Mouse (Mus musculus): ENCODE measurements at regions not wholly inside any gene's neighbourhood (a gene's known extent, or its start where the extent isn't known, plus 50 kb on each side); places are given as distances from the start of the nearest gene placed in this dataset.

DNA sequence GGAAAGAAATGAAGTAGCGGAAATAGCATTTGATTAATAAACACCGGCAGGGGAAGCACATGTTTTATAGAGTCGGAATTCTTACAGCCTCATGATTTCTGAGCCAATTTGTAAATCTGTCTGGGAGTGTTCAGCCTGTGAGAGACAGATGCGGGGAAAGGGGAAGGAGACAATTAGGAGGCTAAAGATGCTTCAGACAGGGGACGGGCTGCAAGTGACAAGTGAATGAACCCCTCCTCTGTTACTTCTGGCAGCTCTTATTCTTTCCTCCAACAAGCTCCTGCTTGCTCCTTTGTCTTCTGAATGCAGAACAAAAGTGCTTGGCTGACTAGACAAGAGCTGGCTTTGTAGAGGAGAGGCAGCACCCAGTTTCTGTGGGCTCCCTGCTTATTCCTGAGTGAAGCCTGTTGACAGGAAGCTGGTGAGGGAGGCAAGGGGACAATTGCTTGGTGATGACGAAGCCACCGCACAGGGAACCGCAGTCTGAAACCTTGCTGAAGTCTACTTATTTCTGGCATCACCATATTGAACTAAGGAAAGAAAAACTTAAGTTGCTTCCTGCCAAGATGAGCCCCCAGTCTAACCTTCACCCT is 514.2 kb downstream of the Rnf144b start:
- no peak overlapping the region for H3K27ac ChIP-seq (ENCODE audit: insufficient read depth, low read depth, low read length)
- H3K36me3 ChIP-seq (ENCODE audit: control insufficient read depth, insufficient read depth, low read length), result no peaks in the 10 kb centered on the region
- H3K27me3 ChIP-seq (ENCODE audit: control insufficient read depth, insufficient read depth, low read length), result no peaks in the 10 kb centered on the region
- TF ChIP-seq POLR2A (IDR thresholded peaks at IDR 0.05; ENCODE audit: low read depth, low read length), result no peak
- no peak for TF ChIP-seq CTCF (IDR thresholded peaks at IDR 0.05; ENCODE audit: extremely low read depth, insufficient read length, insufficient replicate concordance, low read depth, low read length)
- H3K4me3 ChIP-seq (ENCODE audit: low read depth, low read length), result no peak overlapping the region
- no peaks in the 10 kb centered on the region for H3K4me1 ChIP-seq (ENCODE audit: control insufficient read depth, insufficient read depth, insufficient read length, low read length)
- WGBS, result 73% methylated on average over 8 of the region's 8 CpGs

DNA sequence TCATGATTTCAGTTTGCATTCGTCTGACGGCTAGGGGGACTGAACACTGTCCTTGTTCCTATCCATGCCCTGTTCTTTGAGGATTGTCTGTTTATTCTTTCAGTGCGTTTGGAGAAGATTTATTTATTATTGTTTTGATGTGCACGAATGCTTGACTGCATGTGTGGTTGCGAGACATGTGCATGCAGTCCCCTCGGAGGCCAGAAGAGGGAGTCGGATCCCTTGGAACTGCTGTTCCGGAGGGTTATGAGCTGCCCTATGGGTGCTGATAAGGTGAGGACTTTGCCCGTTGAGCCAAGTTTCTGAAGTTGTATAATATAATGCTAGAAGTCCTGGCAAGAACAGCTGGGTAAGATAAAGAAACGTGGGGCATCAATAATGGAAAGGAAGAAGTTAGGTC is 519.9 kb downstream of the Rnf144b start:
- no peak for TF ChIP-seq CTCF (IDR thresholded peaks at IDR 0.05; ENCODE audit: extremely low read depth, insufficient read length, insufficient replicate concordance, low read depth, low read length)
- no peak for TF ChIP-seq POLR2A (IDR thresholded peaks at IDR 0.05; ENCODE audit: low read depth, low read length)
- H3K4me3 ChIP-seq (ENCODE audit: low read depth, low read length), result no peak overlapping the region
- H3K4me1 ChIP-seq (ENCODE audit: control insufficient read depth, insufficient read depth, insufficient read length, low read length), result no peaks in the 10 kb centered on the region
- no peaks in the 10 kb centered on the region for H3K27me3 ChIP-seq (ENCODE audit: control insufficient read depth, insufficient read depth, low read length)
- no peaks in the 10 kb centered on the region for H3K36me3 ChIP-seq (ENCODE audit: control insufficient read depth, insufficient read depth, low read length)
- 76% methylated on average over 10 of the region's 10 CpGs for WGBS
- H3K27ac ChIP-seq (ENCODE audit: insufficient read depth, low read depth, low read length), result no peak overlapping the region

DNA sequence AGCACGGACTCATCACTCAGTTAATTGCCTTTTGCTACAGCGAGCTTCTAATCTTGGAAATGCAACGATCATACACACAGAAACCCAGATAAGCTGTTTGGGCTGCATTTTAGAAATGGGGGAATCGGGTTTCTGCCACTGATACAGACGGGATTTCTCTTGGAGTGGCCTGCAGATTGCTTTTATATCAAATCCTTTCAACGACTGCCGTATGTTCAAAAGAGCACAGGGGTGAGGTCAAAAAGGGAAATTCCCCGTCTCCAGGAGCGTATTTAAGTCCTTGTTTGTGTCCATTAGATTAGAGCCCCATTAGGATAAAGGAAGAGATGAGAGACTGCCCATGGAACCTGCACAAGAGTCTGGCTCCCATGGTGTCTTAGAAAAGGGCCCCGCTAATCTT is 522.6 kb downstream of the Rnf144b start:
- Histone ChIP-seq H3K4me1 (ENCODE audit: control insufficient read depth, insufficient read depth, insufficient read length, low read length) (no peaks in the 10 kb centered on the region), H3K27me3 (ENCODE audit: control insufficient read depth, insufficient read depth, low read length) (no peaks in the 10 kb centered on the region), H3K27ac (ENCODE audit: insufficient read depth, low read depth, low read length) (no peak overlapping the region), H3K36me3 (ENCODE audit: control insufficient read depth, insufficient read depth, low read length) (no peaks in the 10 kb centered on the region), H3K4me3 (ENCODE audit: low read depth, low read length) (no peak overlapping the region)
- no peak for TF ChIP-seq POLR2A (IDR thresholded peaks at IDR 0.05; ENCODE audit: low read depth, low read length)
- TF ChIP-seq CTCF (IDR thresholded peaks at IDR 0.05; ENCODE audit: extremely low read depth, insufficient read length, insufficient replicate concordance, low read depth, low read length), result no peak
- WGBS, result 47% methylated on average over 10 of the region's 10 CpGs

DNA sequence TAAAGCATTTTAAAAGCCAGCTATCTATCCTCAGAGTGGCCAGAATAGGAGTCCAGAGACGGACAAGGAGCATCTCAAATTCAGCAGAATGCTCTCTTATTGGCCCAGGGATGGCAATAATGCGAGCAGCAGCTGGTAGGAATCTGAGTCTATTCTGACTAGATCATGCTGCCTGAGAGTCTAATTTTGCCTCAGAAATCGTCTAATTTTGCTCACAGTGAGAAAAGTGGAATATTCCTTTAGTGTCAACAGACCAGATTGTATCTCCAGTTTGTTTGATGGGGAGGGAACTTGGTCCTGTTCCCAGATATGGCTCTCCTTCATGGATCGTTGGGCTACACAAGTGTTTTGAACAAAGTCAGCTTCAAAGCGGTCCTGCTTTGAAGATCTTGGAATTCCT is 525.2 kb downstream of the Rnf144b start:
- Histone ChIP-seq H3K27me3 (ENCODE audit: control insufficient read depth, insufficient read depth, low read length) (no peaks in the 10 kb centered on the region), H3K27ac (ENCODE audit: insufficient read depth, low read depth, low read length) (no peak overlapping the region), H3K4me3 (ENCODE audit: low read depth, low read length) (no peak overlapping the region), H3K36me3 (ENCODE audit: control insufficient read depth, insufficient read depth, low read length) (no peaks in the 10 kb centered on the region), H3K4me1 (ENCODE audit: control insufficient read depth, insufficient read depth, insufficient read length, low read length) (no peaks in the 10 kb centered on the region)
- TF ChIP-seq CTCF (IDR thresholded peaks at IDR 0.05; ENCODE audit: extremely low read depth, insufficient read length, insufficient replicate concordance, low read depth, low read length), result no peak
- TF ChIP-seq POLR2A (IDR thresholded peaks at IDR 0.05; ENCODE audit: low read depth, low read length), result no peak
- WGBS, result 62% methylated on average over 5 of the region's 5 CpGs

DNA sequence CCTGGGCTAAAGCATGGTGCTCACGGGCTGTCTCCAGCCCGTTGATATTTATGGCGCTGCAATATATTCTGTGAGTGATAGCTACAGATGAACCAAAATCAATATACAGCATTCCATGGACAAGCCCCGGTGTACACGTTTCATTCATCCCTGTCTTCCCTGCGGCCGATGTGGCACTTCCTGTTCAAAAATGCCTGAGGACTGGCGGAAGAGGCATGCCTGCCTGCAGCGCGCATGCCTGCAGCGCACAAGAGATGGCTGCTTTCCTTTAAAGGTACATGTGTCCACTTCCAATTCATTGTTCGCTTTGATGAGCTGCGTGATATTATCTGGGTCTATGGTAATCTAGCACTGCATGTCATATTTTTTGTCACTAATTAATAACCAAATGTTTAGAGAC is 527.6 kb downstream of the Rnf144b start:
- H3K36me3 ChIP-seq (ENCODE audit: control insufficient read depth, insufficient read depth, low read length), result no peaks in the 10 kb centered on the region
- no peaks in the 10 kb centered on the region for H3K4me1 ChIP-seq (ENCODE audit: control insufficient read depth, insufficient read depth, insufficient read length, low read length)
- no peaks in the 10 kb centered on the region for H3K27me3 ChIP-seq (ENCODE audit: control insufficient read depth, insufficient read depth, low read length)
- no peak overlapping the region for H3K27ac ChIP-seq (ENCODE audit: insufficient read depth, low read depth, low read length)
- TF ChIP-seq POLR2A (IDR thresholded peaks at IDR 0.05; ENCODE audit: low read depth, low read length) (no peak), CTCF (IDR thresholded peaks at IDR 0.05; ENCODE audit: extremely low read depth, insufficient read length, insufficient replicate concordance, low read depth, low read length) (no peak)
- 51% methylated on average over 13 of the region's 13 CpGs for WGBS
- H3K4me3 ChIP-seq (ENCODE audit: low read depth, low read length), result no peak overlapping the region

DNA sequence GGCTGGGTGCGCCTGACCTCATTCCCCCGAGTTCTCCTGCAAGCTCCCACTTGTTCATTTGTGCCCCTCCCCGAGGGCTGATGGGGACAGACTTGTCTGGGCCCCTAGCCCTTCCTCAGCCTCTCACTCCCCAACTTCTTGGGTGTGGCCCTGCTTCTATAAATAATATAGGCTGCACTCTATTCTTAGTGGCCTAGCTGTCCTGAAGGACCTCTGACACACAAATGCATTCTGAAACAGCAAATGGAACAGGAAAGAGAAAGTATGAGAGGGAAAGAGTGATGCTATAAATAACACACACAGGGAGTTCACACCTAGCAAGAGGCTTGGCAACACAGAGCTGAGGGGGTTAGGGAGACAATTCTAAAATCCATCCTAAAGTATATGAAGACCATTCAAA is 544.0 kb downstream of the Rnf144b start:
- no peaks in the 10 kb centered on the region for H3K36me3 ChIP-seq (ENCODE audit: control insufficient read depth, insufficient read depth, low read length)
- no peak overlapping the region for H3K4me3 ChIP-seq (ENCODE audit: low read depth, low read length)
- WGBS, result 60% methylated on average over 3 of the region's 3 CpGs
- H3K27ac ChIP-seq (ENCODE audit: insufficient read depth, low read depth, low read length), result no peak overlapping the region
- H3K27me3 ChIP-seq (ENCODE audit: control insufficient read depth, insufficient read depth, low read length), result no peaks in the 10 kb centered on the region
- TF ChIP-seq CTCF (IDR thresholded peaks at IDR 0.05; ENCODE audit: extremely low read depth, insufficient read length, insufficient replicate concordance, low read depth, low read length) (no peak), POLR2A (IDR thresholded peaks at IDR 0.05; ENCODE audit: low read depth, low read length) (no peak)
- no peaks in the 10 kb centered on the region for H3K4me1 ChIP-seq (ENCODE audit: control insufficient read depth, insufficient read depth, insufficient read length, low read length)

DNA sequence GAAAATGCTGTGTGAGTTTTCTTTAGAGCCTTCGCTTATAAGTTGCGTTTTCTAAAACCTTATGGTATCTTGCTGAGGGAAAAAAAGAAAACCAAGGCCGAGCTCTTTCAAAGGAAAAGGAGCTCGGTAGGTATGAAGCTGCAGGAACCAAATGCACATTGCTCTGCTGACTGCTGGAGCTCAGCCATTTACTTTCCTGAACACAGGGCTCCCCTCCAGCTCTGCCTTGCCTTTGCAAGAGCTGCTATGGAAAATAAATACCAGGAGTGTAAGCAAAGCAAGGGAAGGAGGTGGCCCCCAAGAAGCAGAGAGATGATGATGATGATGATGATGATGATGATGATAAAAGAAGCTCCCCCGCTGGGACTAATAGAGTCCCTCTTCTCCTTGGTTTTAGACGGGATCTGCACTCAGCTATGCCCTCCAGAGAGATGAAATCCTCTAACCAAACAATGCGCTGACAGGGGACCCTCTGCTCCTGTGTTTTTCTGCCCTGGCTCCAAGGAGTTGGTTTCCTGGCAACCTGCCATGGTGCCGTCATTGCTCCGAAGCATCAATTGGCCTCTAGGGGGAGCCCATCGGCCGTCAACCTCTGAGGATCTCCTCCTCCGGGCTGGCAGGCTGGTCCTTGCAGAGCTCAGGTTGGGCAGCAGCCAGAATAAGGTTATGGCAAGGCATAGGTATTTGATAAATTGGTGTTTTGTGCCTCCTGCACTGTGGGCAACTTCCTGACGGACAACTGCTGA is 544.7 kb downstream of the Rnf144b start:
- Histone ChIP-seq H3K27me3 (ENCODE audit: control insufficient read depth, insufficient read depth, low read length) (no peaks in the 10 kb centered on the region), H3K36me3 (ENCODE audit: control insufficient read depth, insufficient read depth, low read length) (no peaks in the 10 kb centered on the region), H3K4me3 (ENCODE audit: low read depth, low read length) (no peak overlapping the region), H3K4me1 (ENCODE audit: control insufficient read depth, insufficient read depth, insufficient read length, low read length) (no peaks in the 10 kb centered on the region), H3K27ac (ENCODE audit: insufficient read depth, low read depth, low read length) (no peak overlapping the region)
- WGBS, result 27% methylated on average over 13 of the region's 13 CpGs
- TF ChIP-seq CTCF (IDR thresholded peaks at IDR 0.05; ENCODE audit: extremely low read depth, insufficient read length, insufficient replicate concordance, low read depth, low read length), result peak; percentile 55; the same call in 1 of the 2 replicates
- no peak for TF ChIP-seq POLR2A (IDR thresholded peaks at IDR 0.05; ENCODE audit: low read depth, low read length)

All from small intestine, adult 2 months (tissue).